Mouse (Mus musculus): ENCODE measurements around the gene Vmn1r183. TPM values are rescaled to one million over a fixed set of nuclear protein-coding genes. Genes with fewer than 3 reads are reported as not detected.
A peak's percentile ranks its signal among the peaks of the same experiment; 100 is the strongest.
"Not testable (repeated sequence)": the region's sequence is repeated elsewhere in the genome, so short reads cannot be mapped to it uniquely, and the experiment has no call there.

Vmn1r183 gene
- not detected for total RNA-seq (2021)
- long read RNA-seq, experiment 1, result 0 reads
- long read RNA-seq, experiment 2, result 0 reads

GRCm38 (mm10) chr7:24052660-24053304, at the start of gene Vmn1r183:
Gene Vmn1r183 (plus strand): TSS chr7:24053254.
- DNase-seq (ENCODE audit: low spot score), result no peak

DNA sequence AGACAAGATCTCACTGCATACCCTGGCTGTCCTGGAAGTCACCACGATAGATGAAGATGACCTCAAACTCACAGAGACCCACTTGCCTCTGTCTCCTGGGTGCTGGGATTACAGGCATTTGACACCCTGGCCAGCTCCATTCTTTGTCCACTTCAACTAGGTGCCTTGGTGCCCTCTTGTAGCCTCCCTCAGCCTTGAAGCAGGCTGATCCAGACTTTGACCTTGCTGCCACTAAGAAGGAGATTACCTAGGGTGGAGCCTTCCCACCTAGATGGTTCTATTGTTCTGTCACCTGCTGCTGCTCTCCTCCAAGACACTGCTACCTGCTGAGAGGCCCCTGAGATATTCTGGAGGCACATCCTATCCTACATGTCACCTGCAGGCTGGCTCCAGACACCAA, 21.4 kb downstream of the Vmn1r183 start:
- not testable (repeated sequence) for DNase-seq (ENCODE audit: low spot score)

DNA sequence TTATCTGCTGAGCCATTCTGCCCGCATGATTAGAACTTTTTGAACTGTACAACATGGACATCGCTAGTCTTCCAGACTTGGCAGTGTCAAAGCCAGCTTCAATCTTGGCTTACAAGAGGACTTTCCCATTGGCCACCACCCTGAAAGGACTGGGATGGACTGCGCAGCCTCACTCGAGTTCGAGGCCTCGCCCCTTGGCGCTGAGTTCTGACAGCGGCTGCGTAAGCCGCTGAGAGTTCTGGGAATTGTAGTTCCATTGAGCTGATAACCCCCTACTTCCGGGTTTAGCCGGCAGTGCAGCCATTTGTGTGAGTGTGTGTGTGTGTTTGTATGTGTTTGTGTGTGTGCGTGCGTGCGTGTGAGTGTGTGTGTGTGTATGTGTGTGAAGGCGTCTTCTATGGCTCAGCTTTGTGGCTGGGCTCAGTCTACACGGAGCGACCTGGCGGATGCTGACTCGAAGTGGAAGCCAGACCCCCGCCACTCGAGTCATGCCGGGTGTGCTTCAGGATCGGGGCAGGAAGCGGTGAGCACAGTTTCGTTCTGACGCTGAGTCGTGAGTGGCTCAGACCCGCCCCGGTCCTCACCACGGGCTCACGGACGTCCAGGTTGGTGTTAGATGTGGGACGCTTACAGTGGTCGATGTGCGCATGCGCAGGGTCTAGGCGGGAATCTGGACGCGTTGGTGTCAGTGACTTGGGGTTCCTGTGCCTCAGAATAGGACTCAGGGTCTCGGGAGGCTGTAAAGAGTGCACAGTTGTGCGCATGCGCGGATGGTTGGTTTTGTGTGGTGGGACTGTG, 28.8 kb downstream of the Vmn1r183 start, which contains the start of gene Zfp180:
Gene Zfp180, plus strand, starts transcription at position 291 of the 798 bp plus-strand sequence.
- peak; percentile 97 for DNase-seq (ENCODE audit: low spot score)

DNA sequence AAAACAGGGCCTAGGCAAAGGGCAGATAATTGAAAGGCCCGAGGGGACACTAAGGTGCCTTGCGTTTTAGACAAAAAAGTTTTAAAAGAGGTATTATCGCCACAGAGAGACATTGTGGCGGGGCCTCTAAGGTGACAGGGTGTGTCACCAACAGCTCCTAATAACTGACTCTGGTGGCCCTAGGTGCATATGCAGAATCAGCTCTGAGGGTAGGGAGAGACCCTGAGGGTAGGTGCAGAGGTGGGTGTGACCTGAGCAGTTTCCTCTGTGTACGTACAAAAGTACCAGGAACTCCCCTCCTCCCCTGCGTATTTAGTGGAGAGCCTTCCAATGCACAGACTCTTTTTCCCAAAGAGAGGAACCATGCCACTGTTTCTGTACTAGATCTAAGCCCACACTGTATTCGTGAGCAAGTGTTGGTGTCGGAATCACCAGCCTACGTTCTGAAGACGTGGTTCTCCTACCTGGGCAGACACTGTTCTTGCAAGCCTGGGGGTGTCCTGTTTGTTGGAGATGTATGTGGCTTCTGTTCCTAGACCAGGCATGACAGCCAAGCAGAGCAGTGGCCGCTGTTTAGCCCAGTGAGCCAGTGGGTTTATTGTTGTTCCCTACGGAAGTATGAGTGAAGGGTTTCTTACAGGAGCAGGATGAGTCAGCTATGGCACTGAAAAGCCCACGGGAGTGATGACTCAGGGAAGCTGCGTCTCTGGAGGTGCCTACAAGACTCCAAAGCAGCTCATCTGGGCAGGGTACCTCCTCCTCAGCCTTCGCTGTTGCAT, 29.6 kb downstream of the Vmn1r183 start:
- DNase-seq (ENCODE audit: low spot score), result no peak

DNA sequence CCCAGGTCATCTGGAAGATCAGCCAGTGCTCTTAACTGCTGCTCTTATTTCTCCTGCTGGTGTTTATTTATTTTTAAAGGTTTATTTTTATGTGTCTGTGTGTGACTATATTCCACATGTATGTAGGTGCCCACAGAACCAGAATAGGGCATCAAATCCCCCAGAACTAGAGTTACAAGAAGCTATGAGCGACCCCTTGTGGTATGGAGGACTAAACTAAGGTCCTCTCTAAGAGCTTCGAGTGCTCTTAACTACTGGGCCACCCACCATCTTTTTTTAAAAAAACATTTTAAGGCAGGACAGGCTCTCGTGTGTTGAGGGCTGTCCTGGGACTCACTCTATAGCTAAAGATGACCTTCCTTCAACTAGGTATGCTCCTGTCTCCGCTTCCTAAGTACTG, 33.8 kb downstream of the Vmn1r183 start:
- DNase-seq (ENCODE audit: low spot score), result no peak

DNA sequence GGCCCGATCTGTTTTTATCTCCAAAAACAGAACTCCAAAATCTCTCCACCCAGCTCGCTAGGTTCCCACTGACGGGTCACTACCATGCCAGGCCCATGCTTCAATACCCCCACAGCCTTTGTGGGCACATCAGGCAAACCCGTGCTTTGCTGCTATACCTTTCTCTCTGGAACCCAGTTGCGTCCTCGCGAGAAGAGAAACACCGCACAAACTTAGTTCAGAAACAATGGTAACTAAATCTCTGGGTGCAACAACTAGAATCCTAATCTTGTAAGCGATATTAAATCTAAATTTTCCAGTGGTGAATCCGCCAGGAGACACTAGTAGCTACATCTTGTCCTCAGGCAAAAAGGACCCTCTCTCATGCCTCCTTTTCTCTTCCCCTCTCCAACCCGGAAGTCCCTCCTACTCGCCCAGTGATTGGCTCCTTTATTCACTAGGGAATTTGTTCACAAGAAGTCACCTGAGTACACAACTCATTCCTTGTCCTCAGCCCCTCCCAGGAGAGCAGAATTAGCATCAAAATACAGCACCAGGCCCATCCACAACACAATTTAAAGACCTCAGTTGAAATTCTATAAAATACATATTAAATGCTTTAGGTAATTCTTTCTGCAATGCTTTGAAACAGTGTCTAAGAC, 34.6 kb downstream of the Vmn1r183 start:
- DNase-seq (ENCODE audit: low spot score), result no peak

DNA sequence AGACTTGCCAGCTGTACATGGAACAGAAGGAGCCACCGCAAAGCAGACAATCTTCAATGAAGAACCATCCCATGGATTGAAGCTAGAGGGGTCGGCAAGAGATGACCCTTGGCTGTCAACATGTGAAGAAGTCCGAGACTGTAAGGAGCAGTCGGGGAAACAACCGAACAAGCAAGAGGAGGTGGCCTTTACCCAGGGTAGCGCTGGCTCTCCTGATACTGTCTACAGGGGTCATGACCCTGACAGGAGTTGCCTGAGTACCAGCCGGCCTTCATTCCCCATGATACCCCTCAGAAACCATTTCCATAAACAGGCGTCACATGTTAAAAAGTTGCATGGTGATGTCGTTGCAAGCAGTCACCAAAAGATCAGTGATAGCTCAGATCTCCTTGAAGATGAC, 51.3 kb downstream of the Vmn1r183 start:
- DNase-seq (ENCODE audit: low spot score), result no peak

- no peak for DNase-seq (ENCODE audit: low spot score)
Measured at GRCm38 (mm10) chr7:24105144-24105703, 52.2 kb downstream of the Vmn1r183 start.

- DNase-seq (ENCODE audit: low spot score), result no peak
Measured at GRCm38 (mm10) chr7:24110839-24111238, 57.8 kb downstream of the Vmn1r183 start.

DNA sequence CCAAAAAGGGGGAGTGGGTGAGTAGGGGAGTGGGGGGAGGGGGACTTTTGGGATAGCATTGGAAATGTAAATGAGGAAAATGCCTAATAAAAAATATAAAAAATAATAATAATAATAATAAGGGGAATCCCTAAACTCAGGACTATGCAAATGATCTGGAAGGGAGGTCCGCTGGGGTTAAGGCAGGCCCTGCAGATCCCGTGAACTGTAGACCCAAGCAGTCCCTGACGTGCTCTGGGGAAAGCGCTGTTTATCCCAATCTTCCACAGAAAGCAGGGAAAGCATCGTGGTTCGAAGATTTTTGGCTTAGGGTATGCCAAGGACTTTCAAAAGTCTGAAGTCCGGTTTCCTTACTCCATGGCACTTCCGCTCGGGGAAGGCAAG, 58.7 kb downstream of the Vmn1r183 start:
- no peak for DNase-seq (ENCODE audit: low spot score)

GRCm38 (mm10) chr7:24112156-24112856, 59.3 kb downstream of the Vmn1r183 start, which contains the start of gene Zfp112:
Gene Zfp112 (plus strand): TSS chr7:24112314.
- DNase-seq (ENCODE audit: low spot score), result peak; percentile 87

DNA sequence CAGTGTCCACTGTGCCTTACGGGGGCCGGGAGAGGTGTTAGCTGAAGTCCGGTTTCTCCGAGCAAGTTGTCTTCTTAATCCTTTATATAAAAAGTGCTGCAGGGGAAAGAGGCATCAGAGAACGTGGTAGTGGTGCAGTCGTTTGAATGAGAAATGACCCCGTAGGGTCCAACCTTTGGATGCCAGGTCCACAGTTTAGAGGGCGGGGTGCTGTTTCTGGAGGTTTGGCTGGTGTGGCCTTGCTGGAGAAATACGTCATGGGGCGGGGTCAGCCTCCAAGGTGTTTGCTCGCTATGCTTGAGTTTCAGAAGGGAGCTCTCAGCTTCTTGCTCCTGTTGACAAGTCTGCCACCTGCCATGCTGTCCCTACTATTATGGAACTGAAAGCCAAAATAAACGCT, 59.9 kb downstream of the Vmn1r183 start:
- DNase-seq (ENCODE audit: low spot score), result peak; percentile 45

Other genes with a start within 250 kb of the Vmn1r183 start
- gene Vmn1r175, start 242.6 kb upstream of the Vmn1r183 start, total RNA-seq (2021), result not detected
- gene Vmn1r176, start 215.9 kb upstream of the Vmn1r183 start, total RNA-seq (2021), result not detected
- not detected for gene Vmn1r177, start 186.8 kb upstream of the Vmn1r183 start, total RNA-seq (2021)
- not detected for gene Vmn1r178, start 161.2 kb upstream of the Vmn1r183 start, total RNA-seq (2021)
- not detected for gene Vmn1r179, start 126.3 kb upstream of the Vmn1r183 start, total RNA-seq (2021)
- not detected for gene Vmn1r180, start 102.6 kb upstream of the Vmn1r183 start, total RNA-seq (2021)
- not detected for gene Vmn1r181, start 78.6 kb upstream of the Vmn1r183 start, total RNA-seq (2021)
- gene V1rd19, start 51.6 kb upstream of the Vmn1r183 start, total RNA-seq (2021), result not detected
- 10 to 100 TPM; 17.1 to 17.2 TPM for gene Zfp180, start 28.7 kb downstream of the Vmn1r183 start, total RNA-seq (2021)
- gene Zfp112, start 59.1 kb downstream of the Vmn1r183 start, total RNA-seq (2021), result 1 to 10 TPM; 5.3 to 5.7 TPM
- gene Zfp235, start 80.9 kb downstream of the Vmn1r183 start, total RNA-seq (2021), result 1 to 10 TPM; 3.5 TPM
- gene Zfp114, start 121.8 kb downstream of the Vmn1r183 start, total RNA-seq (2021), result under 1 TPM; 0.07 to 0.28 TPM
- 1 to 10 TPM; 2.3 to 2.4 TPM for gene Zfp111, start 158.2 kb downstream of the Vmn1r183 start, total RNA-seq (2021)
- gene Zfp109, start 184.3 kb downstream of the Vmn1r183 start, total RNA-seq (2021), result 1 to 10 TPM; 2.4 to 2.6 TPM
- 1 to 10 TPM; 1.8 to 2.1 TPM for gene Zfp108, start 201.5 kb downstream of the Vmn1r183 start, total RNA-seq (2021)
- 1 to 10 TPM; 7.0 TPM for gene Zfp93, start 217.2 kb downstream of the Vmn1r183 start, total RNA-seq (2021)
- gene Zfp61, start 248.0 kb downstream of the Vmn1r183 start, total RNA-seq (2021), result 1 to 10 TPM; 2.2 to 2.6 TPM

Data from gastrocnemius, adult 18-20 months (tissue).